Mouse (Mus musculus): Measurements from ENCODE around the gene Usp25. TPM values are rescaled to one million over a fixed set of nuclear protein-coding genes. Genes with fewer than 3 reads are reported as not detected.

The Usp25 gene
- total RNA-seq, 2 experiments from 2014 or later, result 32.5 to 36.6 TPM

DNA sequence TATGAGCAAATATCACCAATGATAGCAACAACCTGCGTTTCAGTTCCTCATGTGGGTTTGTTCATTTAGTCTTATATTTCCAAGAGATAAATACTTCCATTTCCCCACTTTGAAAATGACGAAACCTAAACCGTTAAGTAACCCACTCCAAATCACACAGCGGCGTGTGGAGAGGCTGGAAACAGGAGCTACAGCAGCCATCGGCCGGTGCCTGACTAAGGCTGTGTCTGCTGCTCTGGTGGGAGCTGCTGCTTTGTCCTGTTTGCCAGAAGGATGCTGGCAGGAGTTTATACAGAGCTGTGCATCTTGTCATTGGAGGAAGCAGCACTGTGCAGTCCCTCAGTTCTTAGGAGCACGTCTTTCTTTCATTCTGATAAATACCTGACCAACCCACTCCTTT, 21.2 kb downstream of the Usp25 start:
- intact Hi-C loops (cut with DNase I), result loop anchor here (5.0 kb wide), 1 partner anchor 82 kb away; no protein-coding TSS in a partner anchor
- no peak overlapping the region for H3K4me3 ChIP-seq
- no peak for TF ChIP-seq CTCF (IDR thresholded peaks at IDR 0.05)
- H3K27ac ChIP-seq, result peak overlapping the region; percentile 74
- no peak for DNase-seq (ENCODE audit: extremely low spot score in 1 of 2, low spot score in 2 of 2)

DNA sequence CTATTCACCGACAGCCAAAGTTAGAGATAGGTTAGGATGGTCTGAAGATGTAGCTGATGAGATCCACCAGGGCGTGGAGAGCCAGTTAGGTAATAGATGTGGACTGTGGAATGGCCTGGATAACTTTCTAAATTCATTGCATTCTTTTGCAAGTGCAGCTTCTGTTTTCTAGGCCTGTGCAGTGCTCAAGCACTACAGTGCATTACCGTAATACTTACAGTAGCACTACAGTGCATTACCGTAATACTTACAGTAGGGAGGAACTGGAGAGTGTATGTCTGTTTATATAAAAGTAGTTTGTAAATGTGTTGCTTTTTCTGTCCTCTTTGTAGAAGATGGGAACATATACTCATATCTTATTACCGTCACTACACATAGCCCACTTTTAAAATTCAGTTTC, 28.1 kb downstream of the Usp25 start:
- no peak for TF ChIP-seq CTCF (IDR thresholded peaks at IDR 0.05)
- H3K4me3 ChIP-seq, result no peak overlapping the region
- H3K27ac ChIP-seq, result no peak overlapping the region
- intact Hi-C loops (cut with DNase I), result no loop called here
- DNase-seq (ENCODE audit: extremely low spot score in 1 of 2, low spot score in 2 of 2), result no peak

GRCm38 (mm10) chr16:77043499-77043898, 30.0 kb downstream of the Usp25 start:
- Histone ChIP-seq H3K4me3 (no peak overlapping the region), H3K27ac (no peak overlapping the region)
- no peak for TF ChIP-seq CTCF (IDR thresholded peaks at IDR 0.05)
- intact Hi-C loops (cut with DNase I), result no loop called here
- no peak for DNase-seq (ENCODE audit: extremely low spot score in 1 of 2, low spot score in 2 of 2)

GRCm38 (mm10) chr16:77054184-77054583, 40.7 kb downstream of the Usp25 start:
- intact Hi-C loops (cut with DNase I), result no loop called here
- no peak for TF ChIP-seq CTCF (IDR thresholded peaks at IDR 0.05)
- no peak overlapping the region for H3K4me3 ChIP-seq
- DNase-seq (ENCODE audit: extremely low spot score in 1 of 2, low spot score in 2 of 2), result no peak
- no peak overlapping the region for H3K27ac ChIP-seq

DNA sequence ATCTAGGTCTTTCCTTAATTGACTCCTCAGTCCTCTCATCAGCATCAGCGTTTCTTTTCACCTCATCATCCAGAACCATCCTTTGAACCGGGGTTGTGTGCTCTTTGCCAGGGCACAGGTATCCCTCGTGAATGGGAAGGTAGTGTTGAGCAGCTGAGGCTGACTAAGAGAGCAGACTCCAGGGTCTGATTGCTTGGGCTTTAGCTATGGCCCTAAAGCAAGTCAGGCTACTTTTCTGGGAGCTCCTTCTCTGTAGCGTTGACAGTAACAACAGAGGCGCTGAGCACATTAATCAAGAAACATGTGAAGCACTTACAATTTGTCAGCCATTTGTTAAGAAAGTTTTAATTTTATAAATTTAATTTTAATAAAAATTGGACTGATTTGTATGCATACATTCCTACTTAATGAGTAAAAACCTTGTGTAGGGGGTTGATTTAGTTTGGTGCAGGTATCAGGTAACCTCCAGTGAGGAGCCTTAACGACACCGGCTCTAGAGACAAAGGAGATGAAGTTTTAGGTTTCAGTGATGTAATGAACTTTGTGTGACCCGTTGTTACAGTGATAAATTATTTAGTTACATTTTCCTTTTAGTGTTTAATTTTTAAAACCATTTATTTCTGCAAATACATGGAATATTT, 42.1 kb downstream of the Usp25 start:
- Histone ChIP-seq H3K27ac (no peak overlapping the region), H3K4me3 (no peak overlapping the region)
- no peak for TF ChIP-seq CTCF (IDR thresholded peaks at IDR 0.05)
- intact Hi-C loops (cut with DNase I), result no loop called here
- DNase-seq (ENCODE audit: extremely low spot score in 1 of 2, low spot score in 2 of 2), result no peak

GRCm38 (mm10) chr16:77056160-77056520, 42.6 kb downstream of the Usp25 start:
- DNase-seq (ENCODE audit: extremely low spot score in 1 of 2, low spot score in 2 of 2), result no peak
- TF ChIP-seq CTCF (IDR thresholded peaks at IDR 0.05), result no peak
- Histone ChIP-seq H3K27ac (no peak overlapping the region), H3K4me3 (no peak overlapping the region)
- intact Hi-C loops (cut with DNase I), result no loop called here

DNA sequence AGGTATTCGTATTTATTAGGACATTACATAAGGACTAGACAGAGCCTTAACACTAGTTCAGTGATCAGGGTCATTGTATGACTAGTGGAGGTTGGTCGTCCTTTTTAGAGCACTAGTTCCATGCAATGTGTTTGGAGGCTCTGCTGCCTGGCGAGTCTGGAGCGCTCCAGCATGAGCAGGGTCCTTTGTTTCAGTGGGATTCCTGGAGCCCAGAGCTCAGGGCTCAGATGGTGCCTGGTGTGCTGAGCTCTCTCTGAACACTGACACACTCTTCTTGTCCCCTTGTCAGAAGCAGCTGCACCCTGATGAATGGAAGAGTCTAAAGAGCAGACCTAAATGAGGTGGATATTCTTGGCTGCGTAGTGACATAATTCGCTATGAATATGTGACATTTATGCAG, 45.1 kb downstream of the Usp25 start:
- DNase-seq (ENCODE audit: extremely low spot score in 1 of 2, low spot score in 2 of 2), result no peak
- intact Hi-C loops (cut with DNase I), result no loop called here

DNA sequence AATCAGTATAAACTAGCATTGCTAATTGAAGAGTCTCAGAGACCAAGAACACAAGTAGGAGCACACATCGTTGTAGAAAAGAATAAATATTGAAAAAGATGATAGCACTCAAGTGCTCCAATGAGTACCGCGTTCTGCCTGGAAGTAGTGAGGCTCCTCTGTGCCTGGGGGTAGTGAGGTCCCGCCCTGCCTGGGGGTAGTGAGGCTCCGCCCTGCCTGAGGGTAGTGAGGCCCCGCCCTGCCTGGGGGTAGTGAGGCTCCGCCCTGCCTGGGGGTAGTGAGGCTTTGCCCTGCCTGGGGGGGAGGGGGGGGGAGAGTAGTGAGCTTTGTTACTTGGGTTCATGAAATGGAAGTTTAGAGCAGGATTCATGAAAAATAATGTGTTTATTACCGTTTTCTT, 46.7 kb downstream of the Usp25 start:
- H3K27ac ChIP-seq, result no peak overlapping the region
- no peak for TF ChIP-seq CTCF (IDR thresholded peaks at IDR 0.05)
- intact Hi-C loops (cut with DNase I), result no loop called here
- DNase-seq (ENCODE audit: extremely low spot score in 1 of 2, low spot score in 2 of 2), result no peak
- H3K4me3 ChIP-seq, result no peak overlapping the region

More for the DNA sequence above, 45.1 kb downstream of the Usp25 start:
- H3K27ac ChIP-seq, result peak overlapping the region; percentile 7
- H3K4me3 ChIP-seq, result no peak overlapping the region
- no peak for TF ChIP-seq CTCF (IDR thresholded peaks at IDR 0.05)

DNA sequence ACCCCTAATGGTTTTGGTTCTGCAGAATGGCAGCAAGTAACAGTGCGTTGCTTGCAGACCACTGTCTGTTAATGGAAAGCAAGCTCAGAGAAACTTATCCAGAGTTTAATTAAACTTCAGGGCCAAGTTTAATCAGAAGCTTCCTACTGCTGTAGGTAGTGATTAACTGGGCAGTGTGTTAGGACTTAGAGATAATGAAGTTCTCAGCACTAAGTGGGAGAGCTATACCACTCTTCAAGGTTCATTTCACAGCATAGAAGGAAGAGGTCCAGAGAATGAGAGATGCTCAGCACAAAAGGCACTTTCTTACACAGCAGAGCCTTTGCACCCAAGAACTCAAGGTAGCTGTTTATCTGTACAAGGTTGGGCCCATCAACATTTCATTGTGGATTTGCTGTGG, 50.4 kb downstream of the Usp25 start:
- Histone ChIP-seq H3K4me3 (no peak overlapping the region), H3K27ac (no peak overlapping the region)
- no peak for TF ChIP-seq CTCF (IDR thresholded peaks at IDR 0.05)
- intact Hi-C loops (cut with DNase I), result no loop called here
- DNase-seq (ENCODE audit: extremely low spot score in 1 of 2, low spot score in 2 of 2), result no peak

- Histone ChIP-seq H3K27ac (peak overlapping the region; percentile 84), H3K4me3 (peak overlapping the region; percentile 24)
- no peak for TF ChIP-seq CTCF (IDR thresholded peaks at IDR 0.05)
- peak; percentile 35 to 40 for DNase-seq (ENCODE audit: extremely low spot score in 1 of 2, low spot score in 2 of 2)
- intact Hi-C loops (cut with DNase I), result loop anchor here (5.0 kb wide), 3 partner anchors 50 to 125 kb away; partner anchors contain the start of gene Usp25
These were observed 63.6 kb downstream of the Usp25 start for GRCm38 (mm10) chr16:77076954-77077735.

DNA sequence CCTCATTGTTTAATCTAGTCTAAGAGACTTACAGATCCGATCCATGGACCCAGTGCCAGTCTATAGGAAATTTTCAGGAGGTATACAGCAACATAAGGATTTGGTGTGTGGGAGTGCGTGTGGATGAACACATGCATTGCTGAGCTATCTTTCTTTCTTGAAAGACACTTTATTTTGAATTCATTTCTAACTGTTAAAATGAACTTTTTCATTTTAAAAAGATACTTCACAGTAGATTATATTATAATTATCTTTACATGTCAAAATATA, 64.2 kb downstream of the Usp25 start:
- peak overlapping the region; percentile 84 for H3K27ac ChIP-seq
- H3K4me3 ChIP-seq, result peak overlapping the region; percentile 24; the same call in 1 of the 2 replicates
- TF ChIP-seq CTCF (IDR thresholded peaks at IDR 0.05), result no peak
- intact Hi-C loops (cut with DNase I), result loop anchor here (5.0 kb wide), 3 partner anchors 50 to 125 kb away; partner anchors contain the start of gene Usp25
- DNase-seq (ENCODE audit: extremely low spot score in 1 of 2, low spot score in 2 of 2), result no peak

DNA sequence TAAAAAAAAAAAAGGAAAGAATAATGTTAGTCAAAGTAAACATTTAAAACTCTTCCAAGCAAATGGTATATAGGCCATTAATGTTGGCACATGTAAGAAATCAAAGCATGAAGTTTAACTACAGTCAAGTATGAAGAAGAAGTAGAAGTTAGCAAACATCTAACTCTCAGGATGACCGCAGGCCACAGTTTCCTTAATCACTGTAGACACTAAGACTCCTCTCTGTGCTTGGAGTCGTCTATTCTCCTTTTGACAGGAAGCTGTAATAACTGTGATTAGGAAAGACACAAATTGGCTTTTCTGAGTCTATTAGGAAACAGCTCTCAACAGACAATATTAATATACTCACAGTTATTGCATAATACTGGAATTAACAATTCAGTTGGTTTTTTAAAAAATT, 70.6 kb downstream of the Usp25 start:
- intact Hi-C loops (cut with DNase I), result no loop called here
- Histone ChIP-seq H3K4me3 (no peak overlapping the region), H3K27ac (no peak overlapping the region)
- no peak for DNase-seq (ENCODE audit: extremely low spot score in 1 of 2, low spot score in 2 of 2)
- TF ChIP-seq CTCF (IDR thresholded peaks at IDR 0.05), result no peak

DNA sequence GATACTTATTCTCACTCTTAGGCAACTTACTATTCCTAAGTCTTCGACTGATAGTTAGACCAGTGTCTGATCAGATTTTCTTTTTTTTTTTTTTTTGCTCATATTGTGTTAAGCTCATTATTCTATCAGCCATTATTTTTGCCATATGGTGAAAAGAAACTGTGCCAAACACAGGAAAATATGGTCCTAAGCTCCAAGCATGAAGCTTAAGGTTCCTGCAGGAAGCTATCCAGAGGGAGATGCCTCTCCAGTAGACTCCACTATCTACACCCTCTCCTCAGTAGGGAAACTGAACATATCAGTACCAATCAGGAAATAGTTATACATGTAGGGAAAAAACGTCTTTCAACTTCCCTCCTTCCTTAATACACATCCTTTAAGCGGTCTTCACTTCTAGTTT, 76.3 kb downstream of the Usp25 start:
- intact Hi-C loops (cut with DNase I), result no loop called here
- no peak overlapping the region for H3K27ac ChIP-seq
- no peak for TF ChIP-seq CTCF (IDR thresholded peaks at IDR 0.05)

More for the DNA sequence above, 76.3 kb downstream of the Usp25 start:
- H3K4me3 ChIP-seq, result no peak overlapping the region
- DNase-seq (ENCODE audit: extremely low spot score in 1 of 2, low spot score in 2 of 2), result no peak

All from left cerebral cortex, adult 2 months (tissue).